Mouse (Mus musculus) midbrain, postnatal 0 days (tissue): ENCODE measurements around the gene Lrrfip2. TPM values are rescaled to one million over a fixed set of nuclear protein-coding genes. Genes with fewer than 3 reads are reported as not detected.

Source experiments
- ATAC-seq: fragments of 200-750 bp; cut with Nextera tagmentation; 2 replicates; pipeline ENCODE4 v1.8.0; 2017; ENCODE audit warnings: moderate number of reproducible peaks, mild to moderate bottlenecking, moderate TSS enrichment, moderate library complexity; ENCODE audit not compliant: low FRiP score
- DNase-seq: peaks from one replicate; pipeline ENCODE4 v3.0.0-alpha.2; 2015; ENCODE audit warnings: low spot score
- H3K27ac ChIP-seq: fragments of 300-500 bp; sonication (generic); 2 replicates; pipeline ENCODE4 v1.5.1; 2014; ENCODE audit warnings: low read depth, mild to moderate bottlenecking, low read length, mixed read lengths
- H3K27me3 ChIP-seq: fragments of 300-500 bp; sonication (generic); 2 replicates; pipeline ENCODE4 v1.6.1; 2014; ENCODE audit warnings: low read length, control low read depth, mixed read lengths; ENCODE audit not compliant: insufficient read depth
- H3K36me3 ChIP-seq: fragments of 300-500 bp; sonication (generic); 2 replicates; pipeline ENCODE4 v1.6.1; 2014; ENCODE audit warnings: low read length, control low read depth, mixed read lengths; ENCODE audit not compliant: insufficient read depth
- H3K4me1 ChIP-seq: fragments of 300-500 bp; sonication (generic); 2 replicates; pipeline ENCODE4 v1.6.1; 2014; ENCODE audit warnings: mild to moderate bottlenecking, control low read depth, antibody characterized with exemption, low read length, mixed read lengths; ENCODE audit not compliant: insufficient read depth
- H3K4me2 ChIP-seq: fragments of 300-500 bp; sonication (generic); 2 replicates; pipeline ENCODE4 v1.6.1; 2014; ENCODE audit warnings: low read depth, mild to moderate bottlenecking, low read length, mixed read lengths; ENCODE audit not compliant: poor library complexity, severe bottlenecking
- H3K4me3 ChIP-seq: fragments of 300-500 bp; sonication (generic); 2 replicates; pipeline ENCODE4 v1.5.1; 2014; ENCODE audit warnings: low read depth, mild to moderate bottlenecking, low read length, moderate library complexity
- H3K9ac ChIP-seq: fragments of 300-500 bp; sonication (generic); replicated peaks from 2 replicates; pipeline ENCODE4 v1.6.1; 2014; ENCODE audit warnings: mild to moderate bottlenecking, low read length, moderate library complexity, mixed read lengths; ENCODE audit not compliant: poor library complexity, severe bottlenecking
- H3K9me3 ChIP-seq: fragments of 300-500 bp; sonication (generic); 2 replicates; pipeline ENCODE4 v1.6.1; 2016; ENCODE audit warnings: low read length, control low read depth
- CTCF ChIP-seq: IDR thresholded peaks from 2 replicates; pipeline ENCODE4 v1.5.1; 2016; ENCODE audit warnings: antibody characterized with exemption, mild to moderate bottlenecking
- WGBS: fragments of 180-500 bp; shearing (Covaris S2); extraction: QIAGEN DNeasy Blood & Tissue Kit; methylation state at CpG from one replicate; pipeline ENCODE4 v1.1.7; 2014; 5-methylcytosine and 5-hydroxymethylcytosine counted together
- polyA plus RNA-seq: library from polyadenylated mRNA; unstranded; fragments of >200 nt; fragmentation: Nextera tagmentation; extraction: Ambion mirVana; gene quantifications from 2 replicates; pipeline ENCODE4 v1.2.1, GENCODE M21; 2015
- total RNA-seq: library from RNA; depleted of rRNA; stranded (reverse); fragments of >200 nt; gene quantifications from 2 replicates; pipeline ENCODE4 v1.2.3, GENCODE M21; 2014

Gene Lrrfip2
- total and polyA plus RNA-seq, 2 experiments from 2014 or later, result 23.7 to 42.2 TPM

DNA sequence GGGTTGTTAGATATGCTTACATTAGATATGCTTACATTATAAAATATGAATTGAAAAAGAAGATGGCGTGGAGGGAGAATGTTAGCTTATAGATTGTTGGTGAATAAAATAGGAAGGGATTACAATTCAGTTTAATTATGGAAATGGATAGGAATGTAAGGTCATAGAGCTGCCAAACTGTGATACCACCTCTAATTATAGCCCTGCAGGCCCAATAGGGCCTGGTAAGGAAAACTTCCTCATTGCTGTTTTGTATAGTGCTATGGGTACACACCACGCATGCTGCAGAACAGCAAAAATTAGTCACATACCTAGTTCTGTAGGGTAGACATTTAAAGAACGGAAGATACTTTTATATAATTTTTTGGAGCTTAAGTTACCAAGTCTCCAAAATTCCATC lies 90.8 kb downstream of the Lrrfip2 start:
- no peak overlapping the region for H3K4me3 ChIP-seq
- H3K36me3 ChIP-seq, result peaks cover 15% of the 10 kb centered on the region
- no peaks in the 10 kb centered on the region for H3K9me3 ChIP-seq
- ATAC-seq (no peak), DNase-seq (no peak)
- H3K4me1 ChIP-seq, result no peaks in the 10 kb centered on the region
- no peaks in the 10 kb centered on the region for H3K27me3 ChIP-seq
- H3K9ac ChIP-seq, result no peak overlapping the region
- H3K27ac ChIP-seq, result no peak overlapping the region
- TF ChIP-seq CTCF, result no peak
- H3K4me2 ChIP-seq, result no peak overlapping the region
- 96% methylated on average over 3 of the region's 3 CpGs for whole genome bisulfite sequencing

DNA sequence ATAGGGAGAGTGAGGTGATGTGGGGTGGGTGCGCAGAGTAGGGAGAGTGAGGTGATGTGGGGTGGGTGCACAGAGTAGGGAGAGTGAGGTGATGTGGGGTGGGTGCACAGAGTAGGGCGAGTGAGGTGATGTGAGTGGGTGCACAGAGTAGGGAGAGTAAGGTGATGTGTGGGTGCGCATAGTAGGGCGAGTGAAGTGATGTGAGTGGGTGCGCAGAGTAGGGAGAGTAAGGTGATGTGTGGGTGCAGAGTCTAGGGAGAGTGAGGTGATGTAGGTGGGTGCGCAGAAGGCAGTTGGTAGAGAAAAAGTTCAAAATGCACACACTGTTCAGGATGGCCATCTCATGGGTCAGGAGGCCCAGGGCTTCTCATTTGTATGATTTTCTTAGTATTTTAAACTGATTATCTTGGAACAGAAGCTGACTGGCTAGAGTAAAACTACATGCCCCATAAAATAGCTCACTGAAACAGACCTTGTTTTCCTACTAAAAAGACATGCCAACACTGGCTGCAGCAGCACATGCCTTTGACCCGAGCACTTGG lies 91.8 kb downstream of the Lrrfip2 start:
- H3K27ac ChIP-seq, result no peak overlapping the region
- no peaks in the 10 kb centered on the region for H3K27me3 ChIP-seq
- H3K4me2 ChIP-seq, result no peak overlapping the region
- ATAC-seq (no peak), DNase-seq (no peak)
- TF ChIP-seq CTCF, result no peak
- H3K9ac ChIP-seq, result no peak overlapping the region
- no peaks in the 10 kb centered on the region for H3K4me1 ChIP-seq
- WGBS, result 95% methylated on average over 7 of the region's 7 CpGs
- no peak overlapping the region for H3K4me3 ChIP-seq
- H3K9me3 ChIP-seq, result no peaks in the 10 kb centered on the region
- peaks cover 18% of the 10 kb centered on the region for H3K36me3 ChIP-seq

DNA sequence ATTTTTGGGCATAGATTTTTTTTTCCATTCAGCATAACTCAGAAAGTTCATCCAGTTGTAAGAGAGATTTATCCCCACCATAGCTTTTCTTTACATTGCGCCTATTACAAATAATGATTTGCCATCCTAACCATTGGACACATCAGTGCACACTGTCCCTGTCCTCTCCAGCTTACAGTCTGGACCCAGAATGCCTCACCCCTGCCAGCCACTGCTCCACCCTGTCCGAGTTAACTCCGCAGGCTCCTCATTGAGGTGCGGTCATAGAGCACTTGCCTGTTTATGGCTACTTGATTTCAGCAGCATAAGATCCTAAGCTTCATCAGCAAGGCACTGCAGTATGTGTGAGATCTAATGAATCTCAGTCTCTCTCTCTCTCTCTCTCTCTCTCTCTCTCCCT lies 93.0 kb downstream of the Lrrfip2 start:
- no peak overlapping the region for H3K4me2 ChIP-seq
- no peaks in the 10 kb centered on the region for H3K9me3 ChIP-seq
- H3K27ac ChIP-seq, result no peak overlapping the region
- 88% methylated on average over 4 of the region's 4 CpGs for WGBS
- H3K4me3 ChIP-seq, result no peak overlapping the region
- H3K36me3 ChIP-seq, result peaks cover 26% of the 10 kb centered on the region
- no peak for TF ChIP-seq CTCF
- H3K27me3 ChIP-seq, result no peaks in the 10 kb centered on the region
- no peaks in the 10 kb centered on the region for H3K4me1 ChIP-seq
- H3K9ac ChIP-seq, result no peak overlapping the region
- DNase-seq (no peak), ATAC-seq (no peak)

DNA sequence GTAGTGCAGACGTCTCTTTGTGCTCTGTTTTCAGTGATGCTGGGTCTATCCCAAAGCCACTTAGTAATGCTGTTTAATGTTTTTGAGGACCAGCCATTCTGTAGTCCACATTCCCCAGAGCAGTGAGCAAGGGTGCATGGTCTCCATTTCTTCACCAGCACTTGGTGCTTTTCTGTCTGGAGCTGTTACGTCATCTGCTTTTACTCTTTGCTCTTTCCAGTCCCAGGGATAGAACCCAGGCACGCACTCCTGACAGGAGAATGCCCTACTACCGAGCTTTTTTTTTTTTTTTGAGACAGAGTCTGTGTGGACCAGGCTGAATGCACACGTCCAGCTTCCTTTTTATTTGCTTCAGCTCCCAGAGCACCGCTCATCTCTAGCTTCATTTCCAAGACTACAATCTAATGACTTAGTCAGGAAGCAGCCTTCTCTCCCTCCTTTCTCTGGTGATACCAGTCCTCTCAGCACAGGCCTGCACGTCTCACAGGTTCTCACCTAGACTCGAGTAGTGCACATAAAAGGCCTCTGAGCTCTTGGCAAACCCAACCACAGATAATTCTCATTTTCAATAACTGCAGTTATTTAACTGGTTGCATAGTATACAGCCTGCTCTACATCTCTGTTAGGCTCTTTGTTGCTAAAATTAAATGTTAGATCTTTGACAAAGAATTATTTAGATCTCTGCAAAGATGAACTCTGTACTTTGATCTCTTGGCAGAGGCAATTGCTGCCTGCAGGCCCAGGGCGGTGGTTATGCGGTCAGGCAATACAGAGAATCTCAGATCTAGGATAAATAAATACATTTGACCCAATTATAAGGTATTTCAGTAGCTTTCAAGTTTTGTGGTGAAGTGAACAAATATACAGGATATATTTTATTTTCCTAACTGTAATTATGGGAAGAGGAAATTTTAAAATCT lies 94.0 kb downstream of the Lrrfip2 start:
- Histone ChIP-seq H3K4me3 (no peak overlapping the region), H3K9me3 (no peaks in the 10 kb centered on the region), H3K36me3 (peaks cover 24% of the 10 kb centered on the region), H3K27me3 (no peaks in the 10 kb centered on the region), H3K4me2 (no peak overlapping the region), H3K4me1 (no peaks in the 10 kb centered on the region), H3K27ac (no peak overlapping the region), H3K9ac (no peak overlapping the region)
- DNase-seq (no peak), ATAC-seq (no peak)
- 82% methylated on average over 10 of the region's 10 CpGs for WGBS
- TF ChIP-seq CTCF, result no peak

DNA sequence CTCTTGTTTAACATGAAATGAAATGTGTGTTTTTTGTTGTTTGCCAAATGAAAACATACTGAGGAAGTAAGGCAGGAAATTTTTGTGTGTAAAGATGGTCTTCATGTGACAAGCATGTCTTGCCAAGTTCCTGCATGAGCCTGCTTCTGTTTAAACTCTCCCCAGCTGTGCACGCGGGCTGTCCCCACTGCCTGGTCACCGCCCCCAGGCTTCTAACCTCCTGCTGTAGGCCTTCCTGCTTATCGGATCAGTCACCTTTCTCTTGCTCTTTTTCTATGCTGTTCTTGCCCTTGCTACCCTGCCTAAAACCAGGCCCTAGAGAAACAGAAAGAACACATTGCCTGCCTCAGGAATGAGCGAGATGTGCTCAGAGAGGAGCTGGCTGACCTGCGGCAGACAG lies 96.1 kb downstream of the Lrrfip2 start:
- DNase-seq (no peak), ATAC-seq (no peak)
- WGBS, result 77% methylated on average over 6 of the region's 6 CpGs
- H3K4me3 ChIP-seq, result no peak overlapping the region
- no peak overlapping the region for H3K9ac ChIP-seq
- no peak overlapping the region for H3K4me2 ChIP-seq
- H3K4me1 ChIP-seq, result no peaks in the 10 kb centered on the region
- no peaks in the 10 kb centered on the region for H3K9me3 ChIP-seq
- H3K36me3 ChIP-seq, result peaks cover 26% of the 10 kb centered on the region
- no peaks in the 10 kb centered on the region for H3K27me3 ChIP-seq
- H3K27ac ChIP-seq, result no peak overlapping the region
- no peak for TF ChIP-seq CTCF

DNA sequence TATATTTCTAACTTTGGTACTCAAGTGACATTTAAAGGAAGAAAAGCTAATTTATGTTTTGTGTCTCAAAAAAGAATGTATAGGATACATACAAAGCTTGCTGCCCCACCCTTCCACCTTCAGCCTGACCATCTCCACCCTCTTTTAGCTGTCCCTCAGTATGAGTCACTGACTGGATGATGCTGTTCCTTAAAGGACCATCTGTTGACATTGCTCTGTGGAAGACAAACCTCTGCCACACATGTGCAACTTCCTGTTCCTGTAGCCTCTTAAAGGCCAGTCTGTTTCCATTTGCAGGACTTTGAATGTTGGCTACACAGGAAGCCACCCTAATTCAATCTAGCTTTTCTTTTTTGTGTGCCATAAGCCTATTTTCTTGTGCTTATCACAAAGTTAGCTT lies 99.0 kb downstream of the Lrrfip2 start:
- Histone ChIP-seq H3K9me3 (no peaks in the 10 kb centered on the region), H3K4me3 (no peak overlapping the region), H3K4me1 (no peaks in the 10 kb centered on the region), H3K9ac (no peak overlapping the region), H3K27ac (no peak overlapping the region), H3K27me3 (no peaks in the 10 kb centered on the region), H3K36me3 (peaks cover 36% of the 10 kb centered on the region), H3K4me2 (no peak overlapping the region)
- ATAC-seq (no peak), DNase-seq (no peak)
- no peak for TF ChIP-seq CTCF
